Mouse (Mus musculus) left cerebral cortex, postnatal 36 days (tissue): ENCODE measurements around the gene Upk1a. TPM values are rescaled to one million over a fixed set of nuclear protein-coding genes. Genes with fewer than 3 reads are reported as not detected.

Source experiments
- DNase-seq, 2 experiments: peaks; one replicate each; pipeline ENCODE4 v3.0.0; 2021 to 2022; ENCODE audit warnings: low spot score in 2 of 2, mixed read lengths in 1 of 2
- intact Hi-C: fragments of 180-260 bp; cut with DNase I; formaldehyde crosslinking; loops from one replicate; pipeline ENCODE4 v1.15.1; 2025
- microRNA-seq: library from miRNA; unstranded; fragments of <30 nt; microRNA quantifications from one replicate; pipeline ENCODE4 v1.2.0, GENCODE M21; 2022
- total RNA-seq, 2 experiments: library from RNA; stranded (reverse); gene quantifications; 2 replicates each; pipeline ENCODE4 v1.2.3; 2021

Gene Upk1a
- total RNA-seq, 2 experiments from 2014 or later: 0.36 TPM; not detected in 1

DNA sequence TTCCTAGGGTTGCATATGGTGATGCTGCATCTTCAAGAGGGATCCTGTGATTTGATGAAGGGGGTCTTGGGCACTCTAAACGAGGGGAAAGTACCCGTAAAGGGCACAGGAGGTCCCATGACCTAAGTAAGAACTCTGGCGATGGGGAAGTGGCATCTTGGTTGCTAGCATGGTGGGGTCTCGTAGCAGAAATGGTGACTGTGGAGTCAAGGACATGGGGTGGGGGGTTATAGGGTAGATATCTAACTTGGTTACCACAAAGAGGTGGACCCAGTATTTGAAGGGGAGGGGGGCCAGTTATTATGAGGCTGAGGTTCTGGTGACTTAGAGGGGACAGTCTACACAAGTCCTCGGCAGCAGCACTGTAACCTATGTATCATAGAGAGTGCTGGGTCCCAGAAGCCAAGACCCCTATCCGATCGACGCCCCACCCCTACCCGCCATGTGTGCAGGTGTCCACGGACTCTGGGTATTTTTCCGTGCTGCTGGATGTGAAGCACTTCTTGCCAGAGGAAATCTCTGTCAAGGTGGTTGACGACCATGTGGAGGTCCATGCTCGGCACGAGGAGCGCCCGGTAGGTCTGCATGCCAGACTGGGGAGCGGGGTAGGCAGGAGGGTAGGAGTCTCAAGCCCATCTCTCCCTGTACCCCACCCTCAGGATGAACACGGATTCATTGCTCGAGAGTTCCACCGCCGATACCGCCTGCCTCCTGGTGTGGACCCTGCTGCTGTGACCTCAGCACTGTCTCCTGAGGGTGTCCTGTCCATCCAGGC lies 58.6 kb downstream of the Upk1a start:
- DNase-seq: no peak
- intact Hi-C loops: no loop called here

Small RNA genes within 50 kb of the gene (microRNA-seq; reads per million reads assigned to microRNA genes)
- 1.0 reads per million for gene Mir3569

Other genes with a start within 250 kb of the Upk1a start
- 10 to 100 TPM; 25.0 to 28.4 TPM for gene Tyrobp, start 199.1 kb downstream of the Upk1a start, total RNA-seq
- gene Hcst, start 193.0 kb downstream of the Upk1a start, total RNA-seq: 1 to 10 TPM; 1.2 to 2.1 TPM
- gene Nfkbid, start 191.1 kb downstream of the Upk1a start, total RNA-seq: 1 to 10 TPM; 2.9 to 3.6 TPM
- 1,000 to 10,000 TPM; 1,238 to 1,418 TPM for gene Aplp1, start 167.3 kb downstream of the Upk1a start, total RNA-seq
- 10 to 100 TPM; 12.9 to 17.8 TPM for gene Kirrel2, start 155.2 kb downstream of the Upk1a start, total RNA-seq
- gene Nphs1, start 154.5 kb downstream of the Upk1a start, total RNA-seq: under 1 TPM; 0.99 to 1.00 TPM
- gene Prodh2, start 119.2 kb downstream of the Upk1a start, total RNA-seq: not detected
- 100 to 1,000 TPM; 156 to 209 TPM for gene Arhgap33, start 77.8 kb downstream of the Upk1a start, total RNA-seq
- 1 to 10 TPM; 4.2 to 5.1 TPM for gene Hspb6, start 60.7 kb downstream of the Upk1a start, total RNA-seq
- 1 to 10 TPM; 2.8 to 4.5 TPM for gene Proser3, start 60.5 kb downstream of the Upk1a start, total RNA-seq
- gene Lin37, start 53.0 kb downstream of the Upk1a start, total RNA-seq: 10 to 100 TPM; 35.9 to 45.5 TPM
- gene U2af1l4, start 49.5 kb downstream of the Upk1a start, total RNA-seq: 10 to 100 TPM; 68.0 to 71.4 TPM
- 1 to 10 TPM; 3.6 to 9.3 TPM for gene Gm49396, start 49.5 kb downstream of the Upk1a start, total RNA-seq
- gene Psenen, start 49.2 kb downstream of the Upk1a start, total RNA-seq: 10 to 100 TPM; 79.8 to 85.1 TPM
- 1 to 10 TPM; 1.8 to 4.5 TPM for gene Igflr1, start 47.4 kb downstream of the Upk1a start, total RNA-seq
- 10 to 100 TPM; 41.3 to 62.2 TPM for gene Kmt2b, start 24.1 kb downstream of the Upk1a start, total RNA-seq
- gene Zbtb32, start 13.9 kb downstream of the Upk1a start, total RNA-seq: not detected
- gene Cox6b1, start 13.3 kb upstream of the Upk1a start, total RNA-seq: 100 to 1,000 TPM; 561 to 663 TPM
- not detected for gene Etv2, start 23.0 kb upstream of the Upk1a start, total RNA-seq
- gene Rbm42, start 37.5 kb upstream of the Upk1a start, total RNA-seq: 10 to 100 TPM; 67.4 to 74.4 TPM
- 1 to 10 TPM; 4.0 to 5.7 TPM for gene Haus5, start 52.1 kb upstream of the Upk1a start, total RNA-seq
- not detected for gene Pmis2, start 58.8 kb upstream of the Upk1a start, total RNA-seq
- not detected for gene 2200002J24Rik, start 86.1 kb upstream of the Upk1a start, total RNA-seq
- under 1 TPM; 0.23 to 0.47 TPM for gene Atp4a, start 99.4 kb upstream of the Upk1a start, total RNA-seq
- gene Tmem147, start 116.7 kb upstream of the Upk1a start, total RNA-seq: 100 to 1,000 TPM; 114 to 115 TPM
- gene Gapdhs, start 130.8 kb upstream of the Upk1a start, total RNA-seq: under 1 TPM in 1 of 2 experiments, not detected in 1; 0.35 TPM
- gene Sbsn, start 138.6 kb upstream of the Upk1a start, total RNA-seq: 1 to 10 TPM; 5.5 to 7.9 TPM
- 1 to 10 TPM; 2.6 to 3.6 TPM for gene Dmkn, start 150.9 kb upstream of the Upk1a start, total RNA-seq
- not detected for gene Krtdap, start 175.0 kb upstream of the Upk1a start, total RNA-seq
- gene Ffar2, start 210.9 kb upstream of the Upk1a start, total RNA-seq: not detected
- gene Ffar3, start 243.3 kb upstream of the Upk1a start, total RNA-seq: not detected
- gene Ffar1, start 248.7 kb upstream of the Upk1a start, total RNA-seq: not detected